Mouse (Mus musculus) forebrain, embryonic 15.5 days (tissue): ENCODE data around the gene Yaf2. TPM values are rescaled to one million over a fixed set of nuclear protein-coding genes. Genes with fewer than 3 reads are reported as not detected.
A peak's percentile ranks its signal among the peaks of the same experiment; 100 is the strongest.
"Not testable (repeated sequence)": the region's sequence is repeated elsewhere in the genome, so short reads cannot be mapped to it uniquely, and the experiment has no call there.

Experiments
- ATAC-seq: fragments of 200-750 bp; cut with Nextera tagmentation; replicated peaks from 2 replicates; pipeline ENCODE4 v1.8.0; 2017; ENCODE audit warnings: mild to moderate bottlenecking, moderate TSS enrichment, moderate library complexity
- H3K27ac ChIP-seq: fragments of 300-500 bp; sonication (generic); replicated peaks from 2 replicates; pipeline ENCODE4 v1.5.1; 2015; ENCODE audit warnings: mild to moderate bottlenecking, inconsistent platforms
- H3K27me3 ChIP-seq: fragments of 300-500 bp; sonication (generic); 2 replicates; pipeline ENCODE4 v1.6.1; 2015; ENCODE audit warnings: inconsistent platforms
- H3K36me3 ChIP-seq: fragments of 300-500 bp; sonication (generic); 2 replicates; pipeline ENCODE4 v1.6.1; 2015; ENCODE audit warnings: mild to moderate bottlenecking, inconsistent platforms
- H3K4me1 ChIP-seq: fragments of 300-500 bp; sonication (generic); 2 replicates; pipeline ENCODE4 v1.6.1; 2015; ENCODE audit warnings: inconsistent platforms
- H3K4me2 ChIP-seq: fragments of 300-500 bp; sonication (generic); replicated peaks from 2 replicates; pipeline ENCODE4 v1.6.1; 2015; ENCODE audit warnings: mild to moderate bottlenecking, inconsistent platforms
- H3K4me3 ChIP-seq: fragments of 300-500 bp; sonication (generic); 2 replicates; pipeline ENCODE4 v1.5.1; 2015; ENCODE audit warnings: mild to moderate bottlenecking, inconsistent platforms
- H3K9ac ChIP-seq: fragments of 300-500 bp; sonication (generic); replicated peaks from 2 replicates; pipeline ENCODE4 v1.6.1; 2015; ENCODE audit warnings: mild to moderate bottlenecking, inconsistent platforms
- H3K9me3 ChIP-seq: fragments of 300-500 bp; sonication (generic); 2 replicates; pipeline ENCODE4 v1.6.1; 2016; ENCODE audit warnings: inconsistent platforms
- WGBS: fragments of 180-500 bp; shearing (Covaris S2); methylation state at CpG from one replicate; pipeline ENCODE4 v1.1.7; 2015; ENCODE audit warnings: mixed read lengths; 5-methylcytosine and 5-hydroxymethylcytosine counted together
- polyA plus RNA-seq: library from polyadenylated mRNA; unstranded; fragments of >200 nt; fragmentation: Nextera tagmentation; extraction: Ambion mirVana; gene quantifications from 2 replicates; pipeline ENCODE4 v1.2.1, GENCODE M21; 2015

Yaf2 gene
- polyA plus RNA-seq, 1 experiment from 2014 or later = 115 TPM

DNA sequence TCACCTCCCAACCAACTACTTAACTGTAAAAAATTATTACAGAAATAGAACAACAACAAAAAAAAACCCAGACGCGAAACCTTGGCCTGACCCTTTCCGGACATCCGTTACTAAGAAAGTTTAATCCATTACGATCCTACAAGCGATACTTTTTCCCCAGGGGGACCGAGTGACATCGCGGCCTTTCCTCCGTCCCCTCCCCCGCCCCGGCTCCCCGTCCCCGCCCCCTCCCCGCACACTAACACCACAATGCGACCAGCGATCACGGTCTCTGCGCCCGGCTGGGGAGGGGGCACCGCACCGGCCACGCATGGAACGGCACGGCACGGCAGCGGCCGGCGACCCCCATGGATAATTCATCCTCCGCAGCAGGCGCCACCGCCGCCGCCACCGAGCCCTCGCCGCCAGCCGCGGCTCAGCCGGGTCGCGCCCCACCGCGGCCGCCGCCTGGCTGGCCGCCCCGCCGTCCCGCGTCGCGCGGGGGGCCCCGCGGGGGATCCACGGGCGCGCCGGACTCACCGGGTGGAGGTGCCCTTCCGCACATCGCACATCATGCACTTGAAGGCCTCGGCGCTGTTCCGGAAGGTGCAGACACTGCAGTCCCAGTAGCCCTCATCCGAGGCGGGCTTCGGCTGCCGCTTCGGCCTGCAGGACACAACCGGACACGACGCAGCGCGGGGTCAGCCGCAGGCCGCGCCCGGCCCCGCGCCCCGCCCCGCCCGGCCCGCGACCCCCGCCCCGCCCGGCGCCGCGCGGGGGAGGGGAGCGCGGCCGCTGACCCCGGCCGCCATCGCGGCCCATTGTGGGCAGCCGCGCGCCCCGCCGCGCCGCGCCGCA, 696 bp downstream of the Yaf2 start:
- H3K27ac ChIP-seq = peak overlapping the region; percentile 92
- H3K4me2 ChIP-seq = peak overlapping the region; percentile 87
- H3K9ac ChIP-seq = peak overlapping the region; percentile 93
- no peaks in the 10 kb centered on the region for H3K9me3 ChIP-seq
- under 1% methylated on average over 79 of the region's 110 CpGs for WGBS
- H3K27me3 ChIP-seq = no peaks in the 10 kb centered on the region
- H3K36me3 ChIP-seq = peaks cover 6% of the 10 kb centered on the region; the same call in 1 of the 2 replicates
- peaks cover 27% of the 10 kb centered on the region for H3K4me1 ChIP-seq
- H3K4me3 ChIP-seq = peak overlapping the region; percentile 94
- peak; percentile 32; the same call in 1 of the 2 replicates for ATAC-seq

DNA sequence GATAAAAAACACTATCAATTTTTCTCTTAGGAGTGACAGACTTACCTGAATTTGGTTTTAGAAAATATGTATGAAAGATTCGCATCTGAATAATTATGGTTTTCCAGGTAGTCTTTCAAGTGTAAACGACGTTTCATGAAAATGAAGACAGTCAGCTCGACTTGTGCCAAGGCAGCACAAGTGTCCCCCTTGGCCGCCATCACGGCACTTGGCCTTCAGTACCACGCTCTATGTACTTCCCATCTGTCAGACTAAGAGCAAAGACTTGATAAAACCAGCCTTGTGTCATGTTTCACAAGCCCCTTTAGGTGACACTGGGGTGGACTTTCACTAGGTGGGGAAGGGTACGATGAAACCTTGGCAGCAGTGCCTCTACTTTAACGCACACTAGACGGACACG, 5.5 kb downstream of the Yaf2 start:
- Histone ChIP-seq H3K4me1 (peaks cover 19% of the 10 kb centered on the region), H3K9me3 (no peaks in the 10 kb centered on the region), H3K4me2 (no peak overlapping the region), H3K27ac (no peak overlapping the region), H3K36me3 (peaks cover 6% of the 10 kb centered on the region; the same call in 1 of the 2 replicates), H3K4me3 (no peak overlapping the region), H3K9ac (no peak overlapping the region), H3K27me3 (no peaks in the 10 kb centered on the region)
- 87% methylated on average over 11 of the region's 11 CpGs for WGBS
- ATAC-seq = no peak

DNA sequence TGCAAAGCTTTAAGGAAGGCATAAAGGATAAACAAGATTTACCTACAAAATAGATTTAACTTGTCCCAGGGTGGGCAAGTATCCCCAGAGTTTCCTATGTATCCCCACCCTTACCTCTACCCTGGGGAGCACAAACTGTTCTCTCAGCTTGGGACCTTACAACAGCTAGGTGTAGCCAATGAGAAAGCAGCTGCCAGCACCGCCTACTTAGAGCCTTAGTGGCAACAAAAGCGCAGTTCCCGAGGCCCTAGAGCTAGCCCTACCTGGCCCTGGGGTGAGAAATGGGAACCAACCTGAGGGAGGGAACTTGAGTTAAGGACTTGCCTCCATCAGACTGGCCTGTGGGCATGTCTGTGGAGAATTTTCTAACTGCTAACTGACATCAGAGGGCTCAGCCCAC, 9.5 kb downstream of the Yaf2 start:
- Histone ChIP-seq H3K36me3 (no peaks in the 10 kb centered on the region), H3K4me2 (no peak overlapping the region), H3K9me3 (no peaks in the 10 kb centered on the region), H3K4me3 (no peak overlapping the region), H3K27me3 (no peaks in the 10 kb centered on the region), H3K27ac (no peak overlapping the region), H3K9ac (no peak overlapping the region), H3K4me1 (0 out of 2 replicates have a peak, but pooled peaks cover 6% of the 10 kb centered on the region)
- no peak for ATAC-seq
- 43% methylated on average over 3 of the region's 3 CpGs for WGBS

DNA sequence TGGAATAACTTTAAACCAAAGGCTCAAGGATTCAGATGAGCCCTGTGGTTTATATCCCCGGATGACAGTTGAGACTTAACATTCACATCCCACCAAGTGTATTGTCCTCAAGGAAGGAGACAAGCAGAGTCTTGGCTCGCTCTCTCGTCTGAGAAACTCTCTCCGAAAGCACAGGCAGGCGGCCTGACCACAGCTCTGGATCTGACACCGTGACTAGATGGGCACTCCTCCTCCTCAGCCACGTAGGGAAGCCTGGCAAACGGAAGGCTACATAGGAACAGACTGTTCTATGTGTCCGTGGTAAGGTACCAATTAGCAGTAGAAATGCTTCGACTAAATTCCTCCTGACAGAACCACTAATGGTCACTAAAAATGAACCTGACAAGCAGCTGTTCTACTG, 10.1 kb downstream of the Yaf2 start:
- H3K4me2 ChIP-seq = no peak overlapping the region
- no peak for ATAC-seq
- H3K9ac ChIP-seq = no peak overlapping the region
- H3K9me3 ChIP-seq = no peaks in the 10 kb centered on the region
- H3K27me3 ChIP-seq = no peaks in the 10 kb centered on the region
- WGBS = 84% methylated on average over 10 of the region's 10 CpGs
- H3K27ac ChIP-seq = no peak overlapping the region
- 0 out of 2 replicates have a peak, but pooled peaks cover 5% of the 10 kb centered on the region for H3K4me1 ChIP-seq
- H3K4me3 ChIP-seq = no peak overlapping the region
- H3K36me3 ChIP-seq = no peaks in the 10 kb centered on the region

DNA sequence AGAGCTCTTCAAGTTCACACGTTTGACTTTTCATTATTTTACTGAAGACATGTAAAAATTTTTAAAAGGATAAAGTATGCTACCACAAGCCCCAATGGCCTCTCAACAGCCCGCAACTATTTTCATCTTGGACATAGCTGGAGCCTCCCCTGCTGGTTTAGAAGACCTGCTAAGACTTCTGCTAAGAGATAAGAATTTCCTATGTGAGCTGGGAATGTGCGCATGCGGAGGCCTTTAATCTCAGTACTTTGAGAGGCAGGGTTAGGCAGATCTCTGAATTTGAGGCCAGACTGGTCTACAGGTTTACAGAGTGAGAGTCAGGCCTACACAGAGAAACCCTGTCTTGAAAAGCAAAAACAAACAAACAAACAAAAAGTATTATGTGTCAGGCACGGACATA, 11.4 kb downstream of the Yaf2 start:
- no peak overlapping the region for H3K27ac ChIP-seq
- H3K4me3 ChIP-seq = no peak overlapping the region
- H3K9ac ChIP-seq = no peak overlapping the region
- no peaks in the 10 kb centered on the region for H3K9me3 ChIP-seq
- no peaks in the 10 kb centered on the region for H3K27me3 ChIP-seq
- no peak overlapping the region for H3K4me2 ChIP-seq
- no peak for ATAC-seq
- 87% methylated on average over 5 of the region's 5 CpGs for WGBS
- H3K36me3 ChIP-seq = no peaks in the 10 kb centered on the region
- no peaks in the 10 kb centered on the region for H3K4me1 ChIP-seq

DNA sequence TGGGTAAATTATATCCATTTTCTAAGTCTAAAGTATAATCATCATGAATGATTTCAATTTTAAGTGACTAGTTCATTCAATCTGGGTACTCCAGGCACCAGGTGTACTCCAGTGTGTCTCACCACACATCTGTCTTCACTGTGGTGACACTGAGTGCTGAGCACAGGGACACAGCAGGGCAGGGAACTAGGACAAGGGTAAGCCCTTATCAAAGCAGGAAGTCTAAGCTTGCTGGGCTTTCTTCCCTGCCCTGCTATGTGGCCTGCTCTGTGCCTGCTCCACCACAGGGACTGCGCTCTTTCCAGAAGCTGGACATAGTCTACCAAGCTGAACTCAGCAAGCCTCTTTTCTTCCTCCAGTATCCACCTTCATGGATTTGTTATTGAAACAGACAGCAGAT, 18.0 kb downstream of the Yaf2 start:
- WGBS = 93% methylated on average over 1 of the region's 1 CpGs
- ATAC-seq = no peak
- H3K4me3 ChIP-seq = no peak overlapping the region
- H3K27ac ChIP-seq = no peak overlapping the region
- H3K4me1 ChIP-seq = no peaks in the 10 kb centered on the region
- no peak overlapping the region for H3K4me2 ChIP-seq
- H3K36me3 ChIP-seq = no peaks in the 10 kb centered on the region
- H3K9me3 ChIP-seq = no peaks in the 10 kb centered on the region
- no peak overlapping the region for H3K9ac ChIP-seq
- H3K27me3 ChIP-seq = no peaks in the 10 kb centered on the region

DNA sequence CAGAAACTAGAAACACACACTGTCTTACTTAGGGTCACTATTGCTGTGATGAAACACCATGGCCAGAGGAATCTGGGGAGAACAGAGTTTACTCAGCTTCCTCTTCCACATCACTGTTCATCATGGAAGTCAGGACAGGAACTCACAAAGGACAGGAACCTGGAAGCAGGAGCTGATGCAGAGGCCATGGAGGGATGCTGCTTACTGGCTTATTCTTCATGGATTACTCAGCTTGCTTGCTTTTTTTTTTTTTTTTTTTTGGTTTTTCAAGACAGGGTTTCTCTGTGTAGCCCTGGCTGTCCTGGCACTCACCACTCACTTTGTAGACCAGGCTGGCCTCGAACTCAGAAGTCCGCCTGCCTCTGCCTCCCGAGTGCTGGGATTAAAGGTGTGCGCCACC, 26.4 kb downstream of the Yaf2 start:
- H3K4me2 ChIP-seq, H3K9me3 ChIP-seq, H3K27me3 ChIP-seq, H3K4me1 ChIP-seq, H3K27ac ChIP-seq, H3K4me3 ChIP-seq, ATAC-seq, H3K9ac ChIP-seq, H3K36me3 ChIP-seq: not testable (repeated sequence)
- 93% methylated on average over 4 of the region's 4 CpGs for WGBS

DNA sequence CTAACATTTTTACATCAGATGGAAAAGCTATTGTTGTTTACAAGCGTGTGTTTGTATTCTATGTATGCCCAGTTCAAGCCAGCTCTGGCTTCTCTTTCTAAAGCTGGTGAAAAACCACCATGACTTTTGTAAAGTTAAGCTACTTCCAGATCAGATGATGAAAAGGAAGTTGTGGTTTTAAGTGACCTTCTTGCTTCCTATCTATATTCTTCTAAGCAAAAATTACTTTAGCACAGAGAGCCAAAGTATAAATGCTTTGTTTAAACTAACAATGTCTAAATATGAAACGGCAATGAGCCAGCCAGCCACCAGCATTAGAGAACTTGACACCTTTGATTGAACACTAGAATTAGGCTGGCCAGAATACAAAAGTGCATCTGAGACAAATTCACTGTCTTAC, 38.5 kb downstream of the Yaf2 start:
- ATAC-seq = no peak
- H3K4me2 ChIP-seq = no peak overlapping the region
- no peaks in the 10 kb centered on the region for H3K27me3 ChIP-seq
- H3K9me3 ChIP-seq = no peaks in the 10 kb centered on the region
- 0 out of 2 replicates have a peak, but pooled peaks cover 5% of the 10 kb centered on the region for H3K4me1 ChIP-seq
- WGBS = 74% methylated on average over 2 of the region's 2 CpGs
- no peak overlapping the region for H3K9ac ChIP-seq
- H3K4me3 ChIP-seq = no peak overlapping the region
- no peak overlapping the region for H3K27ac ChIP-seq
- H3K36me3 ChIP-seq = no peaks in the 10 kb centered on the region

DNA sequence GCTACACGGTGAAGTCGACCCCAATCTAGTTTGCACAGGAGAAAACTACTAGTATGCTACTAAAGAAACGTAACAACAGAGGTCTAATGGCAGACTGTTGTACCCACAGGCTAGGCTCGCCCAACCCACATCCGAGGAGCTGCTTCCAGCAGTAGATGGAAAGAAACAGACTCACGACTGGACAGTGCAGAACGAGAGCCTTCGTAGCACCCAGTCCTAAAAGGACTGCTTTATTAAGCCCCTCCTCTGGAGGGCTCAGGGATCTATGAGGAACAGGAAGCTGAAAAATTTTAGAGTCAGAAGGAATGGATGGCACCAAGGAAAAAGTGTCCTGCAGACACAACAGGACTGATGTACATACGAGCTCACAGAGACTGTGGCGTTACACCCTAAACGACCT, 42.3 kb downstream of the Yaf2 start:
- whole genome bisulfite sequencing = 87% methylated on average over 11 of the region's 11 CpGs
- Histone ChIP-seq H3K27me3 (no peaks in the 10 kb centered on the region), H3K27ac (no peak overlapping the region), H3K9me3 (no peaks in the 10 kb centered on the region), H3K4me2 (no peak overlapping the region), H3K9ac (no peak overlapping the region), H3K4me1 (0 out of 2 replicates have a peak, but pooled peaks cover 4% of the 10 kb centered on the region), H3K4me3 (no peak overlapping the region), H3K36me3 (no peaks in the 10 kb centered on the region)
- ATAC-seq = no peak

DNA sequence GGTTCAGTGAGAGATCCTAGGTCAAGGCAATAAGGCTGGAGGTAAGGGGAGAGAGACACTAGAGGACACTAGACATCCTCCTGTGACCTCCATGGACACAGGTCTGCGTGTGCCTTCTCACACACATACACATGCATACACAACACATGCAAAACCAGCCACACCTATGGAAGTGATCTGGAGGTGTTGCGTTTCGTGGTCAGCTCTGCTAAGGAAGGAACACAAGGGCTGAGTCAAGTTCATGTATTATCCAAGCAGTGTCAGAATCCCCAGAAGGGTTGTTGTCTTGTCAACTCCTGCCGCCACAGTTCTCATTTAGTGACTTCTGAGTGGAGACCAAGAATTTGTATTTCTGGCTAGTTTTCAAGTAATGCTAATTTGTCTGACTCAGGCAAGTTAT, 48.4 kb downstream of the Yaf2 start:
- H3K4me2 ChIP-seq = no peak overlapping the region
- ATAC-seq = no peak
- no peaks in the 10 kb centered on the region for H3K4me1 ChIP-seq
- no peak overlapping the region for H3K4me3 ChIP-seq
- no peak overlapping the region for H3K9ac ChIP-seq
- 0 out of 2 replicates have a peak, but pooled peaks cover 3% of the 10 kb centered on the region for H3K36me3 ChIP-seq
- H3K27ac ChIP-seq = no peak overlapping the region
- H3K9me3 ChIP-seq = no peaks in the 10 kb centered on the region
- no peaks in the 10 kb centered on the region for H3K27me3 ChIP-seq
- WGBS = 92% methylated on average over 4 of the region's 4 CpGs

DNA sequence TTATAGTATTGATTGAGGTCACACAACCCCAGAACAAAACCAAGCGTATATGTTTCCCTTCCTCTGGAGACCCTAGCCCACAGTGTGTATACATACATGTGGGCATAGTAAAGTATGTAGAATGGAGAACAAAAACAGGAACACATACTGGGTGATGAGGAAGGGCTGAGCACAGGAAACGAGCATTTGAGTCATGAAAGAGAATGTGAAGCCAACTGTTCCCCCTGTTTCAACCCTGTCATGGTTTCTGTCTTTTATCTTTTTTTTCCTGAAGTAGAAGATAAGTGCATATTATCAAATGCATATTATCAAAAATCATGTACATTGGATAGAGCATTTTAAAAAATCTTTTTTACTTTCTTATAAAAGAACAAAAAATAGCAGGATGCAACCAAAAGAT, 49.1 kb downstream of the Yaf2 start:
- Histone ChIP-seq H3K36me3 (0 out of 2 replicates have a peak, but pooled peaks cover 3% of the 10 kb centered on the region), H3K4me2 (no peak overlapping the region), H3K9me3 (no peaks in the 10 kb centered on the region), H3K4me3 (no peak overlapping the region), H3K9ac (no peak overlapping the region), H3K4me1 (no peaks in the 10 kb centered on the region), H3K27me3 (no peaks in the 10 kb centered on the region), H3K27ac (no peak overlapping the region)
- ATAC-seq = no peak
- WGBS = 77% methylated on average over 2 of the region's 2 CpGs

DNA sequence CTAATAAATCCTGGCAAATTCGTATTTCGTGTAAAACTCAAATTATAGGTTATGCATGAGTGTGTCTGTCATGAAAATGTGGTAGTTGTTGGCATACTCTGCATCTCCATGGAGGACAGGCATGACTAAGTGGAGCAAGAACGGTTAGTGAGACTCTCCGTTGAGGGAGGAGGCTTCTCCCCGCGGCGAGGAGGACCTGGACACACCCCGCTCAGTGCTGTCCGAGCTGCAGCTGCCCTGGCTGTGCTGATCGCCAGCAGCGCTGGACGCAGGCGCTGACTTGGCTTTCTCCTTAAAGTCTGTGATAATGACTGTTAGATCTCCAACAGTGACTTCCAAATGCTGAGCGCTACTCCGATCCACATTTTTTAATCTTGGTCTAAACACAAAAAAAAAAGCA, 51.5 kb downstream of the Yaf2 start:
- ATAC-seq = no peak
- H3K9ac ChIP-seq = no peak overlapping the region
- no peaks in the 10 kb centered on the region for H3K27me3 ChIP-seq
- no peaks in the 10 kb centered on the region for H3K4me1 ChIP-seq
- H3K4me3 ChIP-seq = no peak overlapping the region
- 80% methylated on average over 15 of the region's 15 CpGs for WGBS
- peaks cover 5% of the 10 kb centered on the region; the same call in 1 of the 2 replicates for H3K36me3 ChIP-seq
- no peaks in the 10 kb centered on the region for H3K9me3 ChIP-seq
- H3K27ac ChIP-seq = no peak overlapping the region
- no peak overlapping the region for H3K4me2 ChIP-seq

DNA sequence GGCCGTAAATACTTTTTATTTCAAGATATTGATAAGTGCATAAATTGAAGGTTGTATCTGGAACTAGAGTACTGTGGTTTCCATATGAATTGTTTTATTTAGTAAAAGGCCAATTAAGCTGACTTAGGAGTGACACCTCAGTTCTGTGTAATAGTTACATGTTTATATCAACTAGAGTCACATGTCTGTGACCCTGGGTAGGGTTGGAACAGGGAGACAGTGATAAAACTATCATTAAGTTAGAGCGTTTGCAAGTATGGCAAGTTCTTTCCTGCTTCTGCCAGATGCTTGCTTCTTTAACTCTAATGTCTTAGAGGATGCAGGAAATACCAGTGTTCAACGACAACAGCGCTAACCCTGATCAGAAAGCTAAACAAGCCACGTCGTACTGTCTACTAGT, 52.4 kb downstream of the Yaf2 start:
- Histone ChIP-seq H3K9ac (no peak overlapping the region), H3K9me3 (no peaks in the 10 kb centered on the region), H3K4me2 (no peak overlapping the region), H3K27ac (no peak overlapping the region), H3K27me3 (no peaks in the 10 kb centered on the region), H3K4me1 (no peaks in the 10 kb centered on the region), H3K4me3 (no peak overlapping the region), H3K36me3 (peaks cover 5% of the 10 kb centered on the region; the same call in 1 of the 2 replicates)
- no peak for ATAC-seq
- WGBS = 90% methylated on average over 6 of the region's 6 CpGs
